Mouse (Mus musculus): ENCODE results near the gene 1700056E22Rik. TPM values are rescaled to one million over a fixed set of nuclear protein-coding genes. Genes with fewer than 3 reads are reported as not detected.

The 1700056E22Rik gene
- polyA plus RNA-seq, 1 experiment: 0.51 TPM

DNA sequence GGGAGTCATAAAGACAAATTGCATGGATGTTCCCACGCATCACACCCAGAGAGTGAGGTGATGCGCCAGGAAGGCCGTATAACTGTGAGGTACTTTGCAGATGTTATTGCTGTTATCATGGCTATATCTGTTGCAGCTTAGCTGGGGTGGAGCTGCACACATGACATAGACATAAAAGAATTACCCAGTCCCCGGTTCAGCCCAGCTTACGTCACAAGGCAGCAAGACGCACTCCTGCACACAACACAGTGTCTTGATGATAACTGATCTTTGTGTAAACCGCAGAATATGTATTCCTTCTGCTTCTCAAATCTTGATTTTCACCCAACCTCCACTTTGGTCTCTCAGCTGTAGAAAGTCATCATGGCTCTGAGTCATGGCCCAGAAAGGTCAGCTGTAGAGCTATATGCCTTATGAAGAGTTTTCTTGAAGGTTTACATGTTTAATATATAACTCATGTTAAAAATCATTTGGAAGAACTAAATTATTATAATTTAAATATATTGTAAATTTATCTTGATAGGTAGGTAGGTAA lies 46.3 kb downstream of the 1700056E22Rik start:
- Histone ChIP-seq H3K27me3 (ENCODE audit: control insufficient read depth, insufficient read depth, low read length) (no peaks in the 10 kb centered on the region), H3K4me3 (replicated peaks; ENCODE audit: insufficient read depth, low read depth, low read length) (no peak overlapping the region), H3K27ac (ENCODE audit: insufficient read depth, low read length) (no peak overlapping the region), H3K4me1 (ENCODE audit: control insufficient read depth, insufficient read depth, low read length) (no peaks in the 10 kb centered on the region)
- TF ChIP-seq POLR2A (IDR thresholded peaks at IDR 0.05; ENCODE audit: borderline replicate concordance, insufficient read depth, low read length) (no peak), CTCF (IDR thresholded peaks at IDR 0.05; ENCODE audit: borderline replicate concordance, insufficient read depth, low read depth, low read length) (no peak)
- no peak for DNase-seq
- WGBS: 98% methylated on average over 7 of the region's 7 CpGs

Other genes starting within 250 kb of the 1700056E22Rik start
- gene Dusp10, start 21.0 kb downstream of the 1700056E22Rik start, polyA plus RNA-seq (2012; rRNA removed): 28.7 and 32.8 TPM in 2 replicates